Mouse (Mus musculus): ENCODE measurements around the gene Gnai1. TPM values are rescaled to one million over a fixed set of nuclear protein-coding genes. Genes with fewer than 3 reads are reported as not detected.

Gnai1 gene
- total RNA-seq (2014; rRNA removed) (51.1 and 61.2 TPM in 2 replicates), polyA plus RNA-seq (2015; fragmentation: Nextera tagmentation; extraction: Ambion mirVana) (87.5 and 95.9 TPM in 2 replicates)

- TF ChIP-seq CTCF (IDR thresholded peaks at IDR 0.05; ENCODE audit: low read depth): peak; percentile 42
- Histone ChIP-seq H3K36me3 (ENCODE audit: insufficient read depth, low read length) (no peaks in the 10 kb centered on the region), H3K4me2 (ENCODE audit: low read depth, low read length) (peak within 1 kb of the TSS; percentile 89), H3K27me3 (ENCODE audit: insufficient read depth, low read length) (no peaks in the 10 kb centered on the region), H3K4me1 (ENCODE audit: insufficient read depth, low read length) (no peaks in the 10 kb centered on the region), H3K9ac (replicated peaks; ENCODE audit: low read length) (peak within 1 kb of the TSS; percentile 88), H3K9me3 (ENCODE audit: low read length) (no peaks in the 10 kb centered on the region), H3K27ac (peak within 1 kb of the TSS; percentile 87), H3K4me3 (ENCODE audit: low read length) (peak within 1 kb of the TSS; percentile 87)
- DNase-seq (ENCODE audit: low spot score): peak; percentile 95
- under 1% methylated on average over 31 of the region's 76 CpGs for WGBS
- peak; percentile 97 for ATAC-seq
Observed at GRCm38 (mm10) chr5:18360281-18360819, at the start of gene Gnai1. TSS of gene Gnai1 (minus strand) at chr5:18360355.

- Histone ChIP-seq H3K27ac (no peak overlapping the region), H3K9me3 (ENCODE audit: low read length) (no peaks in the 10 kb centered on the region), H3K4me3 (ENCODE audit: low read length) (no peak overlapping the region), H3K4me2 (ENCODE audit: low read depth, low read length) (no peak overlapping the region), H3K36me3 (ENCODE audit: insufficient read depth, low read length) (no peaks in the 10 kb centered on the region), H3K27me3 (ENCODE audit: insufficient read depth, low read length) (no peaks in the 10 kb centered on the region), H3K9ac (replicated peaks; ENCODE audit: low read length) (no peak overlapping the region), H3K4me1 (ENCODE audit: insufficient read depth, low read length) (no peaks in the 10 kb centered on the region)
- 7% methylated on average over 2 of the region's 2 CpGs for WGBS
- DNase-seq (ENCODE audit: low spot score) (no peak), ATAC-seq (no peak)
- no peak for TF ChIP-seq CTCF (IDR thresholded peaks at IDR 0.05; ENCODE audit: low read depth)
Observed at GRCm38 (mm10) chr5:18367864-18368263, 7.7 kb upstream of the Gnai1 start.

- TF ChIP-seq CTCF (IDR thresholded peaks at IDR 0.05; ENCODE audit: low read depth): no peak
- no peak for ATAC-seq
Observed at GRCm38 (mm10) chr5:18365460-18365859, 5.3 kb upstream of the Gnai1 start.

GRCm38 (mm10) chr5:18360956-18361355 lies 801 bp upstream of the Gnai1 start:
- H3K4me1 ChIP-seq (ENCODE audit: insufficient read depth, low read length): no peaks in the 10 kb centered on the region
- ATAC-seq: no peak
- H3K9ac ChIP-seq (replicated peaks; ENCODE audit: low read length): peak overlapping the region; percentile 88
- no peak for TF ChIP-seq CTCF (IDR thresholded peaks at IDR 0.05; ENCODE audit: low read depth)
- H3K4me2 ChIP-seq (ENCODE audit: low read depth, low read length): peak overlapping the region; percentile 89
- no peak overlapping the region; the same call in 1 of the 2 replicates for H3K27ac ChIP-seq
- H3K27me3 ChIP-seq (ENCODE audit: insufficient read depth, low read length): no peaks in the 10 kb centered on the region
- H3K9me3 ChIP-seq (ENCODE audit: low read length): no peaks in the 10 kb centered on the region
- peak overlapping the region; percentile 87 for H3K4me3 ChIP-seq (ENCODE audit: low read length)
- 34% methylated on average over 6 of the region's 6 CpGs for WGBS
- H3K36me3 ChIP-seq (ENCODE audit: insufficient read depth, low read length): no peaks in the 10 kb centered on the region
- peak; percentile 20 for DNase-seq (ENCODE audit: low spot score)

More at GRCm38 (mm10) chr5:18365460-18365859, 5.3 kb upstream of the Gnai1 start:
- no peak overlapping the region for H3K9ac ChIP-seq (replicated peaks; ENCODE audit: low read length)
- no peak overlapping the region for H3K4me2 ChIP-seq (ENCODE audit: low read depth, low read length)
- H3K27me3 ChIP-seq (ENCODE audit: insufficient read depth, low read length): no peaks in the 10 kb centered on the region
- H3K4me3 ChIP-seq (ENCODE audit: low read length): no peak overlapping the region
- H3K4me1 ChIP-seq (ENCODE audit: insufficient read depth, low read length): no peaks in the 10 kb centered on the region
- WGBS: 92% methylated on average over 3 of the region's 3 CpGs
- no peak overlapping the region for H3K27ac ChIP-seq
- H3K36me3 ChIP-seq (ENCODE audit: insufficient read depth, low read length): no peaks in the 10 kb centered on the region
- no peak for DNase-seq (ENCODE audit: low spot score)
- H3K9me3 ChIP-seq (ENCODE audit: low read length): no peaks in the 10 kb centered on the region

- Histone ChIP-seq H3K4me1 (ENCODE audit: insufficient read depth, low read length) (no peaks in the 10 kb centered on the region), H3K36me3 (ENCODE audit: insufficient read depth, low read length) (no peaks in the 10 kb centered on the region), H3K9me3 (ENCODE audit: low read length) (no peaks in the 10 kb centered on the region), H3K9ac (replicated peaks; ENCODE audit: low read length) (peak overlapping the region; percentile 88), H3K4me3 (ENCODE audit: low read length) (peak overlapping the region; percentile 87), H3K27ac (peak overlapping the region; percentile 87), H3K27me3 (ENCODE audit: insufficient read depth, low read length) (no peaks in the 10 kb centered on the region), H3K4me2 (ENCODE audit: low read depth, low read length) (peak overlapping the region; percentile 89)
- peak; percentile 87 for ATAC-seq
- DNase-seq (ENCODE audit: low spot score): peak; percentile 60
- WGBS: under 1% methylated on average over 72 of the region's 76 CpGs
- no peak for TF ChIP-seq CTCF (IDR thresholded peaks at IDR 0.05; ENCODE audit: low read depth)
Observed at GRCm38 (mm10) chr5:18359376-18360280, 527 bp downstream of the Gnai1 start.

- Histone ChIP-seq H3K36me3 (ENCODE audit: insufficient read depth, low read length) (no peaks in the 10 kb centered on the region), H3K4me3 (ENCODE audit: low read length) (peak overlapping the region; percentile 87), H3K9ac (replicated peaks; ENCODE audit: low read length) (peak overlapping the region; percentile 88), H3K4me2 (ENCODE audit: low read depth, low read length) (peak overlapping the region; percentile 89), H3K27me3 (ENCODE audit: insufficient read depth, low read length) (no peaks in the 10 kb centered on the region), H3K4me1 (ENCODE audit: insufficient read depth, low read length) (no peaks in the 10 kb centered on the region), H3K9me3 (ENCODE audit: low read length) (no peaks in the 10 kb centered on the region), H3K27ac (no peak overlapping the region)
- 31% methylated on average over 6 of the region's 6 CpGs for WGBS
- TF ChIP-seq CTCF (IDR thresholded peaks at IDR 0.05; ENCODE audit: low read depth): no peak
- ATAC-seq: no peak
- DNase-seq (ENCODE audit: low spot score): peak; percentile 31
Observed at GRCm38 (mm10) chr5:18358778-18359177, 1.4 kb downstream of the Gnai1 start.
